Mouse (Mus musculus): ENCODE results near the gene Hsd3b7.

DNA sequence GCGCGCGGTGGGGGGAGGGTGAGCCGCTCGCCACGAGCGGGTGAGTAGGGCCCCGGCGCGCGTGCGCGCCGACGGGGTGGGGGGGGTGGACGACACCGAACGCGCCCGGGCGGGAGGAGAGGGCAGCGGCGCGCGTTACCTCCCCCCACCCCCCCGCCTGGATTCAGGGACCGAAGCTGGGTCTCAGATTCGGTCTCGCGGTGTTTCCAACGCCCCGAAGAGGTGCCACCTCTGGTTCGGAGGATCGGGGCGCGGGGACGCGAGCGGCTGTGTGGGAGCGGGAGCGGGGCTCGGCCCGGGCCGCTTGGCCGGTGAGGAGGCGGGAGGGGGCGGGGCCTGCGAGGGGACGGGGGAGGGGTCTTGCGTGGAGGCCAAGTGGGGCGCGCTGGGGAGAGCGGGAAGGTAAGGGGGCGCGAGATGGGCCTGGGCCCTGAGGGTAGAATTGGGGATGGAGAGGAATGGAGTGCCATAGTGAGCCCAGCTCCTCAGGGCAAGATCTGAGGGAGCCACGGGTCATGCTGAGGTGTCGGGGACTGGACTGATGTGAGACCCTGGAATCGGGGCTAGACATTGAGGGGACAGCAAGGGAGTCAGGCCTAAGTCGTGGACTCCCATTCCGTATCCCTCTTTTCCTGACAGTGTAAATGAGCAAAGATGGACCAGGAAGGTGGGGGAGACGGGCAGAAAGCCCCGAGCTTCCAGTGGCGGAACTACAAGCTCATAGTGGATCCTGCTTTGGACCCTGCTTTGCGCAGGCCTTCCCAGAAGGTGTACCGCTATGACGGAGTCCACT, 22.7 kb upstream of the Hsd3b7 start:
- TF ChIP-seq CTCF (IDR thresholded peaks at IDR 0.05; ENCODE audit: low read depth) (peak; percentile 18; the same call in 1 of the 2 replicates), EP300 (IDR thresholded peaks at IDR 0.05; ENCODE audit: low read depth) (no peak)
